Mouse (Mus musculus) G1E (cell line): ENCODE results near the gene Zranb3.

Experiments
- CTCF ChIP-seq: IDR thresholded peaks from 2 replicates; pipeline ENCODE4 v1.5.1; 2012; ENCODE audit warnings: low read depth, low read length, inconsistent platforms, mixed read lengths
- GATA1 ChIP-seq: IDR thresholded peaks from 2 replicates; pipeline ENCODE4 v1.6.1; 2012; ENCODE audit warnings: borderline replicate concordance, low read length, inconsistent platforms, mixed read lengths
- POLR2AphosphoS5 ChIP-seq: IDR thresholded peaks from 2 replicates; pipeline ENCODE4 v1.6.1; 2012; ENCODE audit warnings: low read depth, low read length, inconsistent platforms; ENCODE audit not compliant: insufficient replicate concordance

GRCm38 (mm10) chr1:128078646-128079045, 24.2 kb downstream of the Zranb3 start:
- TF ChIP-seq CTCF (no peak), POLR2AphosphoS5 (no peak), GATA1 (no peak)
